ENCODE assay signal across 8 mouse cellular contexts in genomic region chr2:165653001-165653921, GRCm38 (mm10). TPM values are rescaled to one million over a fixed set of nuclear protein-coding genes. Genes with fewer than 3 reads are reported as not detected.
DNase-seq lines count a peak whose midpoint lies in the region; ATAC-seq and TF ChIP-seq lines count a peak whose summit lies in the region.

No protein-coding gene starts in this region.

- H3K9ac ChIP-seq in ES-E14 (ENCODE audit: insufficient read depth, low read depth, low read length, poor library complexity, severe bottlenecking): no peak overlapping the region
- H3K9ac ChIP-seq in heart, embryonic 14.5 days (ENCODE audit: low read length): no peak overlapping the region
- no peak overlapping the region for H3K9ac ChIP-seq in kidney, embryonic 14.5 days (ENCODE audit: low read depth, low read length)
- H3K9ac ChIP-seq in midbrain, embryonic 11.5 days (ENCODE audit: low read length): no peak overlapping the region

- no peaks in the 10 kb centered on the region for H3K36me3 ChIP-seq in ES-E14 (ENCODE audit: control insufficient read depth, insufficient read depth, low read length, poor library complexity, severe bottlenecking)
- H3K36me3 ChIP-seq in heart, embryonic 14.5 days (ENCODE audit: control insufficient read depth, insufficient read depth, low read length): no peaks in the 10 kb centered on the region
- no peaks in the 10 kb centered on the region for H3K36me3 ChIP-seq in kidney, embryonic 14.5 days (ENCODE audit: control insufficient read depth, insufficient read depth, low read length)
- no peaks in the 10 kb centered on the region for H3K36me3 ChIP-seq in midbrain, embryonic 11.5 days (ENCODE audit: control insufficient read depth, insufficient read depth, low read length)
- H3K36me3 ChIP-seq in thymus, adult 2 months (ENCODE audit: control insufficient read depth, insufficient read depth, low read length): no peaks in the 10 kb centered on the region

- in situ Hi-C loops in ES-E14 (cut with MboI; ENCODE audit: low sequenced_read_pairs in 2 of 2, unreplicated experiment in 2 of 2): no loop called here

- H3K4me2 ChIP-seq in heart, embryonic 14.5 days (ENCODE audit: low read length): peak overlapping the region; percentile 18; the same call in 1 of the 2 replicates
- 0 out of 2 replicates have a peak overlapping the region, but pooled peaks have one; percentile 6 for H3K4me2 ChIP-seq in kidney, embryonic 14.5 days (replicated peaks; ENCODE audit: low read depth, low read length)
- no peak overlapping the region for H3K4me2 ChIP-seq in midbrain, embryonic 11.5 days

- WGBS in heart, embryonic 14.5 days: 22% methylated on average over 14 of the region's 14 CpGs
- 16% methylated on average over 14 of the region's 14 CpGs for WGBS in kidney, embryonic 14.5 days
- 60% methylated on average over 14 of the region's 14 CpGs for WGBS in midbrain, embryonic 11.5 days
- WGBS in thymus, adult 2 months: 21% methylated on average over 14 of the region's 14 CpGs

- H3K4me1 ChIP-seq in ES-E14 (ENCODE audit: control insufficient read depth in 2 of 2, insufficient read depth in 2 of 2, low read length in 2 of 2, poor library complexity in 1 of 2): peaks cover 0 to 7% of the 10 kb centered on the region in 2 experiments; a peak in 2 of 4 replicates
- peaks cover 13 to 19% of the 10 kb centered on the region in 2 experiments for H3K4me1 ChIP-seq in heart, embryonic 14.5 days (ENCODE audit: control insufficient read depth in 2 of 2, insufficient read depth in 2 of 2, low read length in 2 of 2)
- peaks cover 38% of the 10 kb centered on the region for H3K4me1 ChIP-seq in kidney, embryonic 14.5 days (ENCODE audit: control insufficient read depth, insufficient read depth, low read length)
- H3K4me1 ChIP-seq in midbrain, embryonic 11.5 days (ENCODE audit: control insufficient read depth, insufficient read depth, low read length): peaks cover 12% of the 10 kb centered on the region
- peaks cover 50% of the 10 kb centered on the region for H3K4me1 ChIP-seq in thymus, adult 2 months (replicated peaks; ENCODE audit: control insufficient read depth, insufficient read depth, low read length)

- H3K4me3 ChIP-seq in ES-E14 (ENCODE audit: insufficient read depth in 1 of 2, low read depth in 1 of 2, low read length in 2 of 2, poor library complexity in 1 of 2, severe bottlenecking in 1 of 2): peak overlapping the region; percentile 7 to 11; a peak in 2 of 4 replicates
- no peak overlapping the region for H3K4me3 ChIP-seq in heart, embryonic 14.5 days (ENCODE audit: control insufficient read depth in 1 of 2, insufficient read depth in 1 of 2, low read depth in 1 of 2, low read length in 2 of 2)
- no peak overlapping the region for H3K4me3 ChIP-seq in kidney, embryonic 14.5 days (ENCODE audit: low read length)
- H3K4me3 ChIP-seq in midbrain, embryonic 11.5 days (ENCODE audit: low read depth, low read length): no peak overlapping the region
- no peak overlapping the region for H3K4me3 ChIP-seq in thymus, adult 2 months (ENCODE audit: control insufficient read depth, insufficient read depth, low read length)

- peak; percentile 52; the same call in 1 of the 2 replicates for ATAC-seq in heart, embryonic 14.5 days (ENCODE audit: insufficient number of reproducible peaks, insufficient read depth, low FRiP score, low read depth)
- peak; percentile 78 for ATAC-seq in kidney, embryonic 14.5 days (ENCODE audit: low FRiP score, low TSS enrichment)
- ATAC-seq in midbrain, embryonic 11.5 days (ENCODE audit: low FRiP score): peak; percentile 46; the same call in 1 of the 2 replicates

- H3K27ac ChIP-seq in ES-E14 (ENCODE audit: insufficient read depth, low read depth, low read length, poor library complexity, severe bottlenecking): no peak overlapping the region
- H3K27ac ChIP-seq in heart, embryonic 14.5 days (replicated peaks in 1 of 2; ENCODE audit: control insufficient read depth in 1 of 2, insufficient read depth in 1 of 2, low read depth in 2 of 2, low read length in 2 of 2): no peak overlapping the region
- 0 out of 2 replicates have a peak overlapping the region, but pooled peaks have one; percentile 19 for H3K27ac ChIP-seq in kidney, embryonic 14.5 days (ENCODE audit: low read depth, low read length)
- H3K27ac ChIP-seq in midbrain, embryonic 11.5 days (ENCODE audit: low read depth, low read length): no peak overlapping the region; the same call in 1 of the 2 replicates
- H3K27ac ChIP-seq in thymus, adult 2 months (ENCODE audit: control insufficient read depth, insufficient read depth, low read length): peak overlapping the region; percentile 63; the same call in 1 of the 2 replicates

- TF ChIP-seq CTCF in thymus, adult 2 months (IDR thresholded peaks at IDR 0.05; ENCODE audit: borderline replicate concordance, control insufficient read depth, extremely low read depth, insufficient read depth, low read length, poor library complexity): no peak

- H3K27me3 ChIP-seq in heart, embryonic 14.5 days (ENCODE audit: control insufficient read depth, insufficient read depth, low read length): no peaks in the 10 kb centered on the region
- no peaks in the 10 kb centered on the region for H3K27me3 ChIP-seq in kidney, embryonic 14.5 days (ENCODE audit: control insufficient read depth, insufficient read depth, low read length)
- no peaks in the 10 kb centered on the region for H3K27me3 ChIP-seq in midbrain, embryonic 11.5 days (ENCODE audit: control insufficient read depth, insufficient read depth, low read length)
- H3K27me3 ChIP-seq in thymus, adult 2 months (ENCODE audit: control insufficient read depth, insufficient read depth, low read length): no peaks in the 10 kb centered on the region

- TF ChIP-seq POLR2A in thymus, adult 2 months (IDR thresholded peaks at IDR 0.05; ENCODE audit: control insufficient read depth, extremely low read depth, insufficient read depth, low read length, poor library complexity): no peak

- DNase-seq in ES-E14 (ENCODE audit: low read depth, low spot score): peak; percentile 19
- peak; percentile 80 for DNase-seq in embryo, embryonic 9.5 days (ENCODE audit: extremely low spot score)
- peak; percentile 85 for DNase-seq in midbrain, embryonic 11.5 days (ENCODE audit: low spot score, missing footprints)
- DNase-seq in thymus, adult 2 months: peak; percentile 69
- no peak for DNase-seq in layer of hippocampus, postnatal 14 days (ENCODE audit: low spot score in 2 of 2)
- DNase-seq in layer of hippocampus, adult 8-10 months (ENCODE audit: low spot score in 2 of 2): no peak

- H3K9me3 ChIP-seq in ES-E14 (ENCODE audit: control insufficient read depth, insufficient read depth, low read depth, low read length): no peaks in the 10 kb centered on the region
- H3K9me3 ChIP-seq in heart, embryonic 14.5 days (ENCODE audit: control insufficient read depth, low read length): no peaks in the 10 kb centered on the region
- no peaks in the 10 kb centered on the region for H3K9me3 ChIP-seq in kidney, embryonic 14.5 days (ENCODE audit: control insufficient read depth, low read length)
- H3K9me3 ChIP-seq in midbrain, embryonic 11.5 days (ENCODE audit: control insufficient read depth, low read length): no peaks in the 10 kb centered on the region

TF ChIP-seq in ES-E14, 5 proteins besides CTCF, POLR2A, EP300 and RAD21:
- TF ChIP-seq MAFK (IDR thresholded peaks at IDR 0.05; ENCODE audit: insufficient read depth, low read depth, low read length): no peak
- no peak for TF ChIP-seq CHD2 (IDR thresholded peaks at IDR 0.05; ENCODE audit: low read depth, low read length)
- TF ChIP-seq ZC3H11A (IDR thresholded peaks at IDR 0.05; ENCODE audit: borderline replicate concordance, low read depth, low read length): no peak
- TF ChIP-seq ZNF384 (IDR thresholded peaks at IDR 0.05; ENCODE audit: low read depth, low read length): no peak
- no peak for TF ChIP-seq HCFC1 (IDR thresholded peaks at IDR 0.05; ENCODE audit: borderline replicate concordance, insufficient read depth, low read length)

RNA-seq across cellular contexts. Expression of gene Eya2, which starts 58.4 kb away (rescaled TPM):
- 0.21 and 0.40 TPM in 2 replicates for total RNA-seq in ES-E14 (2012; rRNA removed)
- 0.23 and 0.76 TPM in 2 replicates for polyA plus RNA-seq in heart, embryonic 14.5 days (2014; fragmentation: Nextera tagmentation; extraction: Ambion mirVana)
- polyA plus RNA-seq in kidney, embryonic 14.5 days (2014; fragmentation: Nextera tagmentation; extraction: Ambion mirVana): 7.0 and 10.4 TPM in 2 replicates
- polyA plus RNA-seq in midbrain, embryonic 11.5 days (2014; fragmentation: Nextera tagmentation; extraction: Ambion mirVana): 6.9 and 8.3 TPM in 2 replicates
- polyA plus RNA-seq in thymus, adult 2 months (2012; rRNA removed): 66.6 and 85.9 TPM in 2 replicates
- total RNA-seq in layer of hippocampus, postnatal 14 days (2021): 1 to 10 TPM; 3.4 to 5.6 TPM
- total RNA-seq in layer of hippocampus, adult 8-10 months (2022): 1 to 10 TPM; 2.6 to 4.5 (median 3.0) TPM

Comparison
In these comparisons a context has a peak if more than half of its experiments do, and no peak if none do; other contexts are left out.
1. DNase-seq: peak in ES-E14 (single experiment), embryo, embryonic 9.5 days (single experiment), midbrain, embryonic 11.5 days (single experiment) and thymus, adult 2 months (single experiment); none in layer of hippocampus, postnatal 14 days (0 of 2) and layer of hippocampus, adult 8-10 months (0 of 2).
2. H3K27ac ChIP-seq: peak in kidney, embryonic 14.5 days (single experiment) and thymus, adult 2 months (single experiment); none in ES-E14 (single experiment), heart, embryonic 14.5 days (0 of 2) and midbrain, embryonic 11.5 days (single experiment).
3. H3K4me3 ChIP-seq: peak in ES-E14 (2 of 2); none in heart, embryonic 14.5 days (0 of 2), kidney, embryonic 14.5 days (single experiment), midbrain, embryonic 11.5 days (single experiment) and thymus, adult 2 months (single experiment).
4. Peak in every context shown above with its lines, with median percentiles within 50 percentile points of each other: ATAC-seq.